Mouse (Mus musculus): ENCODE data around the gene Slc25a51. TPM values are rescaled to one million over a fixed set of nuclear protein-coding genes. Genes with fewer than 3 reads are reported as not detected.

Slc25a51 gene
- total RNA-seq, 2 experiments from 2014 or later, result 105 to 128 TPM

Small RNA genes lying within 50 kb of the gene (microRNA-seq; reads per million reads assigned to microRNA genes)
- not detected for gene Gm25692

Other genes starting within 250 kb of the Slc25a51 start
- gene Frmpd1, start 223.9 kb downstream of the Slc25a51 start, total RNA-seq (2021), result under 1 TPM; 0.22 to 0.29 TPM
- gene Trmt10b, start 111.6 kb downstream of the Slc25a51 start, total RNA-seq (2021), result 1 to 10 TPM; 3.5 to 6.2 TPM
- 10 to 100 TPM; 12.5 to 14.3 TPM for gene Dcaf10, start 66.7 kb downstream of the Slc25a51 start, total RNA-seq (2021)
- 10 to 100 TPM; 12.6 to 14.2 TPM for gene Exosc3, start 66.0 kb downstream of the Slc25a51 start, total RNA-seq (2021)
- 10 to 100 TPM; 34.9 to 37.7 TPM for gene Shb, start 123.7 kb upstream of the Slc25a51 start, total RNA-seq (2021)

Data from heart, postnatal 25 days (tissue).